Mouse (Mus musculus) naive thymus-derived CD4-positive, alpha-beta T cell, adult 2 months (primary cell): ENCODE results near the gene Dip2c.

Source experiments
- DNase-seq: peaks from one replicate; pipeline ENCODE4 v3.0.0-alpha.2; 2011; ENCODE audit warnings: low read depth

The Dip2c gene

DNA sequence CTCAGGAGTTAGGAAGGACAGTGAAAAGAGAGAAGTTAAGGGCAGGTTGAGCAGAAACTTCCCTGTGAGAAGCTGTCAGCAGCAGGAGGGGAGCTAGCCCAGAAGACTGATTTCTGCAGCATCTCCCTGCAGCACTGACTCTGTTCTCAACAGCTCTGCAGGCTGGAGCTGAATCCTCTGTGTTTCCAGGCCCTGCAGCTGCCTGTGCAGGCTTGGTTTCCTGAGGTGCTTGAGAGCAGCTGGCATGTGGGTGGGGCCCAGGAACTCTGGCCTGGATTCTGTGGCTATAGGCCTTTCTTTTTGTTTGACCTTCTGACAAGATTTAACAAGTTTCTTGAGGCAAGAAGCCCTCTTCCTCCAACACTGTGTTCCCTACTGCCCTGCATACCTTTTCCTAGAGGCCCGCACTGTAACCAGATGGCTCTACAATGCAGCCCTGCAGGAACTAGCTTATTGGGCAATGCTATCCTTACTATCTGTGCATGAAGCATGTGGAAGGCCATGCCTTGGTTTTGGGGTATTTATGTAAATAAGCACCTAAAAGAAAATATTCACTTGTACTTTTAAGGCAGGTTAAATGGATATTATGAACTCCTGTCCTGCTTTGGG is 53.1 kb downstream of the Dip2c start:
- DNase-seq, result no peak

DNA sequence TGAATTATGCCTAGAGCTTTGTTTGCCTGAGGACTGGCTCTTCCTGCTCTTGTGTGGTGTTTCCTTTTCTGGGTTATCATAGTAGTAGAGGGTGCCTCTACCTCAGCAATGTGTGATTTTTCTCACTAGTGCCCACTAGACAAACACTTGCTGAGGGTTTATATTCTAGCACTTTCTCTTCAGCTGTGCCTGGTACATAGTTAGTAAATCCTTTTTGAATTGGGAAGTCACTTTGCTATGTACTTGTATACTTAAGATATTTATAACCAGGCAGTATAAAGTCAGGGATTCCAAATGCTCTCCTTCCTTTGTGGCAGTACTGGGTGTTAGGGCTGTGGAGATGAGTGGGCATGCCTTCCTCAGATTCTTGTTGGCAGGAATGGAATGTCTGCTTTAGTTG is 56.9 kb downstream of the Dip2c start:
- DNase-seq, result no peak

DNA sequence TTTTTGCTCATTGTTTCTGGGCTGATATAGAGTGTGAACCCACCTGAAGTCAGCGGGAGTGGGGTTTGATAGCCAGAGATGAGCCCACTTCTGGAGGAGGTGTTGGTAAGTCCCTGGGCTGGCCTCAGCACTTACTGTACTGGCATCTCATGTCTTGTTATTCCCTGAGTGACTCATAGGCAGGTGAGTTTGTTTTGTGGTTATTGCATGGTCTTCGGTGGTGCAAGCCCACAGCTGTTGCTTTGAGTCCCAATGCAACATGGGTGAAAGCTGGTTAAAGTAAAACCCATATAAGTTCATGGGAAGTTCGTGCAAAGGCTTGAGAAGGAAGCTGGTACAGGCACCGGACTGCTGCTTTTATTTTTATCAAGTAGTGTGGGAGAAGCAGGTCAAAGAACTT is 64.0 kb downstream of the Dip2c start:
- no peak for DNase-seq

DNA sequence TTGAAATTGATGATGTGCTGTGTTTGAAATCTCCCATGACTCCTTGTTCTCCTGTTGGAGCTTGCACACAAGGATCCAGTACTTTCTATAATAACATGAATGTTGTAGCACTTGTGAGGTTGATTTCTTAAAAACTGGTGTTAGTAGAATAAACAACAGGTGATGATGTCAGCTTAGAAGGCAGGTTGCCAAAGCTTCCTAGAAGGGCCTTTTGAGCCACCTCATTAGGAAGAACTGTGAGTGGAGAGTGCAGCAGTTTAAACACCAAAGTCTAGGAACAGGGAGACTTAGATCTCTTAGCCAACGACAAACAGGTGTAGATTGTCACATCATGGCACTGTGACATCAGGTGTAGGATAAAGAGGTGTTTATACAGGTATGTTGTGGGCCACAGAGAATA is 66.4 kb downstream of the Dip2c start:
- no peak for DNase-seq

DNA sequence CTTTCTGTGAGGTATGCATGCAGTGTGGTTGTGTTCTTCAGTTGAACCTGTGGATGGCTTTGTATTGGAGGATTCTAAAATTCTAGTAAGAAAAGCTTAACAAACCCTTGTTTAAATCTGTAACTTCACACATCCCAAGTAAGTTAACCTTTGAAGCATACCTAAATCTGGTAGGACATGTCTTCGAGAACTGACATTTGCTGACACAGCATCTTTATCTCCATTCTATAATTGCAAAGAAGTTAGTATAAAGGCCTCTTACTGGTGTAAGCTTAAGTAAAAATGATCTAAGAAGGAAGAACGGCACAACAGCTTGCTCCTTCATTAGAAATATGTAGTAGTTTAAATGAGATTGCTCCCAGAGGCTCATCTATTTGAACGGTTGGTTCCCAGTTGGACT is 71.1 kb downstream of the Dip2c start:
- DNase-seq, result no peak

DNA sequence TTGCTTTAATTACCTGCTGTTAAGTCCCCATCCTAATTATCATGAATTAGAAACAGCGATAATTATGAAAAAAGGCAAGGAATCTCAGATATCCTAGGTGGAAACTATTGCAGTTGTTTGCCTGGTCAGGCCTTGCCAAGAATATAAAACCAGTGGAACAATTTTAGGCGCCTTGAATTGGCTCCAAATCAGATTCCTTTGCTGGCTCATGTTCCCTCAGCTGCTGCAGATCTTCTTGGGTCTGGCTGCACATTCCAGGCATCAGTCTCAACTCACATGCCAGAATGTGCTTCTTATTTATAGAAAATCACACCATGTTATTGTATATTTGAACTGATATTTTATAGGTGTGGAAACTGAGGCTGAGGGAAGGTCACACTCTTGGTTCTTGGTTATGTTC is 74.3 kb downstream of the Dip2c start:
- no peak for DNase-seq

DNA sequence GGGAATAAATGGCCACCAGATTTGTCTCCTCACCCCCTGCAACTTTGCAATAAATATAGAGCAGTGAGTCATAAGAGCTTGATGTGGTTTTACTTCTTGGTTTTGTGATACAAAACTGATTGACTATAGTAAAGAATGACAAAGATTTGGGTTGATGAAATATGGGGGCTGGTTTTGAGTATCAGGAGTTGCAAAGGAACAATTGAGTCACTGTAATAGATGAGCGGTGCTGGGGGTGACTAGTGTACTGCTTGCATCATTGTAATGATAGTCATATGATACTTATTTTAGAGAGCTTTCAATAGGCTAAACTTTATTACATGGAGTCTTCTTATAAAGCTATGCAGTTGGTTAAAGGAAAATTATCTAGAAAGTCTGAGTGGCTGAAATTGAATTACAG is 77.6 kb downstream of the Dip2c start:
- DNase-seq, result no peak

DNA sequence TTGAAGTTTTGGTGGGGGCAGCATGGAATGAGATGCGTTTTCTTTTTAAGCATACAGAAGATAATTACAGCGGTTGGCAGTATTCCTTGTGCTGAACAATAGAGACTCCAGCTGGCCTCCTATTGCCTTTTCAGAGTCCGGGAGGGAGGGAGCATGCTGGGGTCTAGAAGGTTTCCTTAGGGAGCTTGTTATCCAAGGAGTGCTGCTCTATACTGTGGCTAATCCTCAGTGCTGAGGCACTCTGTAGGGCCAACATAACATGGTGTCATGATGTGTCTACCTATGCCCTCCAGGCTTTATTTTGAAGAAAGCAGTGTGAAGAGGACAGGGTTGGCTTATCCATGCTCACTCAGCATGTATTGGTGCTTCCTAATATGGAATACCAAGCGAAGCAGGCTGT is 79.0 kb downstream of the Dip2c start:
- no peak for DNase-seq

DNA sequence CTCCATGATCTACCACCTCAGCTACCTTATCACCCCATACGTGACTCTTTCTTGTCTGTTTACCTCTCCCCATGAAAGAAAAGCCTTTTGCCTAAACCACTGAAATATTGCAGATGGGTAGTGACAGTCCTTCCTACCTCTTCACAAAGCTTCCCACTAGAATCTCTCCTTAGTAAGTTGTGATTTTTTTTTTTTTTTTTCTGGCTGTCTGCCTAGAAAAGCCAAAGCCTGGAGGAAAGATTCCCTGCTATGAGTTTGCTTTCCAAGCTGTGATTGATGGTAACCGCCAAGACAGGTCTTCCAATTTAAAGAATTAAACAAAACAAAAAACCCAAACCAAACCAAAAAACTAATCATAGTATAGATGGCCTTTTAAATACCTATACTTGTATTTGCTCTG is 85.1 kb downstream of the Dip2c start:
- DNase-seq, result no peak

DNA sequence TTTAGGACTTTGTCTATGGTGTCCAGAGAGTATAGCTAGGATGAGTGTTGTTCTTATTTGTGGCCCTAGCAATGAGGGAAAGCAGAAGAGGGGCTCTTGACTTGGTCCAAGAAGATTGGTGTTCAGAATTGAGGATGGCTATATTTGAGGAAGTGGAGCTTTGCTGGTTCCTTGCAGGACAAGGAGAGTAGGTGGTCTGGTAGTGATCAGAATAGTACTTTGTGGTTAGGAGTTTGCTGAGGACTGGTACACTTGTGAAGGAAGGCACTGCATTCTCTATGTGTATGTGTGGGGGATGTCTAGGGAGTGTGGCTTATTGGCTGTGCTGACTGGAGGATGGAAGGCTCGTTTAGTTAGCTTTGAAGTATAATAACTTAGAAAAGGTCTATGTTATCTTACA is 95.1 kb downstream of the Dip2c start:
- no peak for DNase-seq

DNA sequence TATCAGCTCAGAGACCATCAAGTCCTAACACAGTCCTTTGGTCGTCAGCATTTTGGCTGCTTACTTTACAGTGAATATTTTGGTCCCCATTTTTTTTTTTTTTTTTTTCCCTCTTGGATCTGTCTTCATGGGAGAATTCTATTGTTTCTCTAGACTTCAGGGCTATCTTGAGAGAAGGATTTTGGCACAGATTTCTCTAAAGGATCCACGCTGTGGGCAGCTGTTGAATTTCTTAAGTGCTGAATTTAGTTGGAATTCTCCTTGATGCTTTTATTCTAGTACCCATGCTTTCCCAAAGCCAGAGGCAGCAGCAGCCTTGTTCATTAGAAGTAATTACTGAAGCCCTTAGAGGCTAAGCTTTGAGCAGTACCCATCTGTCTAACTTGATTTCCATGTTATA is 100.8 kb downstream of the Dip2c start:
- no peak for DNase-seq

DNA sequence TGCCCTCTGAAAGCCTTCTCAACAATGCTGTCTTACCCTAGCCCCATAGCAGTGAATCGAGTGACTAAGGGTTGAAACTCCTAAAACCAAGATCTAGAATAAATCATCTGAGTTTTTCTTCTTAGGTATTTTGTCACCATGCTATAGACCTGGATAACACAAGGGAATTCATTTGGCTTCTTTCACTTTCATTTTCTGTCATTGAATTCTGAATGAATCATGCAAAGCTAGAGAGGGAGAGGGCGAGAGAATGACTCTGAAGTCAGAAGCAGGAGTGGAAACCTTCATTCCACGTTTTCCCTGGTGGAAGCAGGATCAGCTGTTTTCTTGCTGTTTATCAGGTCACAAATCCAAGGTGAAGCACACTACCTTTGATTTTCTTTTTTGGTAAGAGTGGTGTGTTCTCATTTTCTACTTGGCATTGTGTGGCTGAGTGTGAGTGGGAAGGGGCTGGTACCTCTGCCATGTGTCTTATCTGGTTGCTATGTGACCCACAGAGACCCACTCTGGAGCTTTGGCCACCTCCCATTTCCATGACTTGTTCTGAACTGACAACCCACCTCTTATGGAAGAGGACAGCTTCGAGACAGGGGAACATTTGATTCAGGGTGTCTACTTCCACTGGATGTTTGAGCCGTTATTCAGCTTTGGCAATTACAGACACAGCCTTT is 104.5 kb downstream of the Dip2c start:
- DNase-seq, result no peak

DNA sequence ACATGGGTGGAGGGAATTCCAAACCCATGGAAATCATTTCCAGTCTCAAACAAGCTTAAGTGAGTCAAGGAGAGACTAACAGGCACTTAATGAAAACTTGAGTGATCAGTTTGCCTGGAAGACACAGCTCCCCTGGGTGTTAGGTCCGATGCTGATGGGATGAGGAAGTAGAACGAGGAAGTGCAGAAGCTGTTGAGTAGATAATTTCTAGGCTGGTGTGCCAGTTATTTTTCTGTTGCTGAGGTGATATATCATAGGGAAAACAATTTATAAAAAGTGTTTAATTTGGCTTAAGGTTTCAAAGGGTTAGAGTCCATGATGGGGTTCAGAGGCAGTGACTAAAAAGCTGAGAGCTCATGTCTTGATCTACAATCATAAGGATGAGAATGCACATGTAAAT is 111.7 kb downstream of the Dip2c start:
- DNase-seq, result no peak

DNA sequence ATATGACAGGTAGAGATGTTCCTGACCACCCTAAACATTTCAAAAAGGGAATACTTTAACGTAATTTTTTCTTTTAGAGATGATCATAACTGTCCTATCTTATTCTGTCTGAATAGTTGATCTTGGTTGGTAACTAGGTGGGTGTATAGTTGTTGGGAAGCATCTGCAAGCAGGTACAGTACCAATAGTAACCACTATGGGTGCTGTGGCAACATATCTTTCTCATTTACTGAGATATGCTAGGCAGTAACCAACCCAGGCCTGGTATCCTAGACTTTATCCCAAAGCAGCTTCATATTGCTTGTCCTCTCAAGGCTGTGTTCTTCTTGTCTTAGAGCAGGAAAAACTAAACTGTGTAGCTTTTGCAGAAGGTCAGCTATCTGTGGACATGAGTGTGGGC is 113.0 kb downstream of the Dip2c start:
- DNase-seq, result no peak

DNA sequence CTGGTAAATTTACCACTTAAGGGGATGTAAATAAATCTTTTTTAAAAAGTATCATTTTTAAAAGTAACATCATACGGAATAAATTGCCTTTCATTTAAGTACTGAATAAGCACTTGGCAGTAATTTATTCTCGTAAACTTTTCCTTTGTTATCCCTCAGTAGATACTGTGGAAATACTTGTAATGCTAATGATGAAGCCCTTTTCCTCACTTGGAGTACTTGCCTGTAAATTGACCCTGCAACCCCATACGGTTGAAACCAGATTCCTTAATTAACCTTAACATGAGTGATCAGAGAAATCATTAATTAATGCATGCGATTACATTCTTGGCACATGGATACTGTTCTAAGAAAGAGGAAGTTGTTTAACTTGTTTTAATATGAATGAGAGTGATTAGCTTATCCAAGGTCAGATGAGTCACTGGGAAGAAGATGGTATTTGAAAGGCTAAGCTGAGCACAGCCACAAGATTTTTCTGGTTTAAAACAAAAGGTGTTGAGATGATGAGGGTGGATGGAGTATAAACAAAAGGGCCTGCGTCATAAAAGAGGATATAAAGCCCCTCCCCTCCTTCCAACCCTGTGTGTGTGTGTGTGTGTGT is 114.0 kb downstream of the Dip2c start:
- DNase-seq, result no peak

DNA sequence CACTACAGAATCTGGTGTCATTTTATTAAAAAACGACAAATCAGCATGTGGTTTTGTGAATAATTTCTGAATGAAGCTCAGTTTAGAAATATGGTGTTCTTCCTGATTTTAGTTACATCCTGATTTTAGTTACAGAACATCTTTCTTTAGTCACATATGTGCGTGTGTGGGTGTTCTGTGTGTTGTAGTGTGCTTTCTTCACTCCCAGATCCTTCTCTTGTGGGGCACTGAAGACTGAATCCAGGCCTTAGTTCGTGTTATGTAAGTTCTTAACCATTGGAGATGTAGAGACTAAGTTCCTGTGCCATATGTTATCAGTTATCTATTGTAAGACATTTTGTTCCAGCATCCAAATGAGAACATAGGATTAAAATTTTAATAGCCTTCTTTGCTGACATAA is 117.1 kb downstream of the Dip2c start:
- DNase-seq, result no peak

DNA sequence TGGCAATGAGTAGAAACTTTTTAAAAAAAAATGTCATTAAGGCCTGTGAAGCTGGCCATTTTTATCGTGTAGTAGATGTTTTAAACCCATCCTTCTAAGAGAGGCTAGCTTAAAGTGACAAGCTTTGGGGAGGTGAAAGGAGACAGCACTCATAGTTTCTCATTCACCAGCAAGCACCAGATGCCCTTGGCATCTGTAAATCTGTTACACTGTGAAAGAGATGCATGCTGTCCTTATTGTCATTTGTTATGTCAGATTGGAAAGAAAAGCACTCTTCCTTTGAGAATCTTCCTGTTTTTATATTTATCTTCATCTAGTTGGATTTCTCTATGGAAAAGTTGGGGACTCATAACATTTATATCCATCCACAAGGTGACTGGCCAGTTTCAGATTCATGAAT is 119.0 kb downstream of the Dip2c start:
- DNase-seq, result no peak

DNA sequence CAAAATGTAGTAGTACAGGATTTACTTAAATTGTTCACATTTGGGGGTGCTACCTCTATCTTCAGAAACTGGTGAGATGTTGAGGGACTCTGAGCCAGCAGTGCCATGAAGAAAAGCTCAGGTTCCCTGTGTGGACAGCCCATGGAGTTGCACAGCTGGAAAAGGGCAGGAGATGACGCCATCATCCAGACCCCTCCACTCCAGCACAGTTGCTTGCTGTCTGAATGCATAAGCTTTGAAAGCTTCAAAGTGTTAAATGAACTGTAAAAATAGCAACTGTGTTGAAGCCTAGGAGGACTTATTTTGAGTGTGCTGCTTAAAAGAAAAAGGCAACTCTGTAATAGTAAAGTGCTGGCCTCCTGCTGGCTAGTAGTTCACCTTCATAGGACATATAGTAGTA is 122.5 kb downstream of the Dip2c start:
- DNase-seq, result no peak

DNA sequence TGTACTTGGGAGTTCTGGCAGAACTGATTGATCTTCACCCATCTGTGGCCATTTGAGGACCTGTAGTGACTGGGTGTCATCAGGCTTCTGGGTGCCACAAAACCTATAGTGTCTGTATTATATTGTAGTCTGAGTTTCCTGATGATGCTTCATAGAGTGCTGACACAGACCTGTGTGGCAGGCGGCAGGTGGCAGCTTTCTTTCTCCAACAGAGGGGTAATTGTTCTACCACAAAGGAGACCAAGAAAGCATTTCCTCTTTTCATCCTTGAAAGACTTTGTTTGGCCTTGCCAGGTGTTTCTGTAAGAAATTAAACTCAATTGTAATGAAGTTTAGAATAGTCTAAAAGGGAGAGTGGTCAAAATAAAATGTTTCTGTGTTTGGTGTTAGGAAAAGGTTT is 129.1 kb downstream of the Dip2c start:
- DNase-seq, result no peak

DNA sequence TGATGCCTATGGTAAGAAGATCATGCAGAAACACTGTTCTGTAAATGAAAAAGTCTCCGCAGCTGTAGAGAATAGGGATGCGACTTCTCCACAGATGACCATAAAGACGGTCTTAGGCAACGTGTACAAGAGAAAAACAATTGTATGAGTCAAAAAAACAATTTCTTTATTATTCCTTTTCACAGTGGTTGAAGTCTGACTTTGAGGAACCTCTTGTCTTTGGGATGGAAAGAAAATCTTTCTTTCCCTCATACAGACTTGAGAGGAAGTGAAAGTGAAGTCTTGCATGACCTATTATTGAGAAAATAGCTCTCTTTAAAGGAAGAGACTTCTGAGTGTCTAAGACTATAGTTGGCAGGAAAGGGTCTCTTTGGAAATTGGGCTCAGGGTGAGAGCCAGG is 132.7 kb downstream of the Dip2c start:
- no peak for DNase-seq

DNA sequence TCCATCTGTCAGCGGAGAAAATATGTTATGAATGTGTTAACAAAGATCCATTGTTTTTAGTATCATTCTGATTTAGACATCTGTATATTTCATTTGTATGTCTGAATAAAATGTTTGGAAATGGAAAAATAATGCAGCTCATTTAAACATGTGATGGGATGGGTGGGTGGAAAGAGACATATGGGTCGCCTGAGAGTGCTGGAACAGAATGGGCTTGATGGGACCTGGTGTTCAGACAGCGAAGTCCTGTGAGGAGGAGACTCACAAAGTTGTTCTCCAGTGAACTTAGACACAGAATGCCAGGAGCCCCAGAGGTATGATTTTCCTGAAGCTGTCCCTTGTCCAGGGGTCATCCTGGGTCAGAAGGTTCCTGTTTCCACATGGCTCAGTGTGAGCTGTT is 142.1 kb downstream of the Dip2c start:
- no peak for DNase-seq

DNA sequence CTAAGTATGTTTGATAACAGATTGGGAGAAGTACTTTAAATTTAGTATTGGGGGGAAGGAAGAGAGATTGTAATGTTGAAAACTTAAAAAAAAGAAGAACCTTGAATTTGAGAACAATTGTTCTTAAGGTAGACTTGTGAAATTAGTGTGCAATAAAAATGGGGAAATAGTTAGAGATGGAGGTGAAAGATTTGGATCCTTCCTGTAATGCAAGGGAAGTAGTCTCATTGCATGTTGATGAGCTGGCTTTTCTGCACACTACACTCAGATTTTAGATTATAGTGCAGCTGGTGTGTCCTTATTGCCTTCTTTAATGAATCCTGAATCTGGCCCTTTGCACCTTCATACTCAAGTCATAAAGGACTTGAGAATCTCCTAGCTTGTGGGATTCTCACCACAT is 142.9 kb downstream of the Dip2c start:
- DNase-seq, result no peak

DNA sequence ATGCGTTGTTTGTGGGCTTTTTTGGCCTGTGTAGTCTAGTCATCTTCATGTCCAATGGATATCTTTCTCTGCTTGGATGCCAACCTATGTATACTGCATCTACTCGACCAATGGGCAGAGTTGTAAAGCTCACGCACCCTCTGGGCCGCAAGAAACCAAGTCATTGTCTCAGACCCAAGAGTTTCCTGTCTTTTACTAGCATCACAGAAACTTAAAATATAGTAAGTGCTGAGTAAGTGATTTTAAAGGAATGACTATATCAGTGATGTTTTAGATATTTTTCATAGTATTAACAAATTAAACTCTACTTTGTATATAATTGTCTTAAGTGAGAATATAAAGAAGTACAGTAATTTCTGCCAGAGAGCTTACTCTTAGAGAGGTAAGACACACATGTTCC is 145.6 kb downstream of the Dip2c start:
- no peak for DNase-seq

DNA sequence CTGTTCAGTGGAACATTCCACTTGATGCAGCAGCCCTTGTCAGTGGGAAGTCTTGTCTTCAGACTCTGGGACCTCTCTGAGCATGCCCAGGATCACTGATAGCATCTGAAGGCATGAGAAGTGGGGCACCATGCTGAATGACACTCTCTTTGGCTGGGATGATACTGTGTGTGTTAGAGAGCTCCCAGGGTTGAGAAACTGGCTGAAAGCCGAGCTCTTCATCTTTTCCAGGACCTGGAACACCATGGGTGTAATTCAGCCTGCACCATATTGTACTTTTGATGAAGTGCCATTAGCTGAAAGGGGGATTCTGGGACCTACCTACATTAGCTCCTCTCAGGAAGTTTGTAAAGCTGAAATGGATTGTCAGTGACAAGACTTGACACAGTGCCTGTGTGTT is 146.5 kb downstream of the Dip2c start:
- DNase-seq, result no peak
